Mouse (Mus musculus) thymus, postnatal 4 days (tissue): ENCODE data around the gene Paxx.

Source experiments
- DNase-seq: peaks from one replicate; pipeline ENCODE4 v3.0.0; 2021

The Paxx gene

GRCm38 (mm10) chr2:25480541-25480940, 19.6 kb upstream of the Paxx start:
- DNase-seq: no peak

GRCm38 (mm10) chr2:25479551-25480311, 18.8 kb upstream of the Paxx start:
- DNase-seq: no peak

DNA sequence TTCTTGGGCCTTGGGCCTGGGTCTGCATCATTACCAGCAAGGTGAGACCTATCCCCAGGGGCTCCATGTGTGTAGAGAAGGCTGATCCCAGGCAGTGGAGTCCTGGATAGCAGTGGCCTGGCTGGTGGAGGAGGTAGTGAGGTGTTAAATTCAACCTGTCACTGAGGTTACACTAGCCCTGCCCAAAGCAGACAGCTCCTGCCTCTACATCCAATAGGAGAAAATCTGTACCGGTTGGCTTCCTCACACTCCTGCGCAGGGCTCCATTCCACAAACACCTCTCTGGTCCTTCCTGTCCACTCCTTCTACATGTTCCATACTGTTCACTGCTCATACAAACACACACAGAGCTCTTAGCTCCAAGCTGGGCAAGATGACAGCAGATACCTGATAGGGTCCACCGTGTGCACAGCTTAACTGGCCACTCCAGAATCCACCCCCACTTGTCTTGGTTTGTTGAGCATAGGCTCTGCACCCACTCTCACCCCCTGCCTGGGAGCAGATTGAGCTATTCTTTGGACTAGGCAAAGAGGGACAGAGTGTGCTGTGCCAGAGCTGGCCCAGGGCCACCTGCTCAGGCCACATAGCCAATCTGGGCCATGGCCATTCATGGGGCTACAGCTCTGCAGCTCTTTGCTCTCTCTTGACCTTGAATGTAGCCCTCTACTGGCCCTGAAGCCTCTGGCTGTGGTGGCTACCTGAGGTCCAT, 17.2 kb upstream of the Paxx start:
- DNase-seq: no peak

- DNase-seq: no peak
These were observed 16.6 kb upstream of the Paxx start for GRCm38 (mm10) chr2:25477541-25477940.

DNA sequence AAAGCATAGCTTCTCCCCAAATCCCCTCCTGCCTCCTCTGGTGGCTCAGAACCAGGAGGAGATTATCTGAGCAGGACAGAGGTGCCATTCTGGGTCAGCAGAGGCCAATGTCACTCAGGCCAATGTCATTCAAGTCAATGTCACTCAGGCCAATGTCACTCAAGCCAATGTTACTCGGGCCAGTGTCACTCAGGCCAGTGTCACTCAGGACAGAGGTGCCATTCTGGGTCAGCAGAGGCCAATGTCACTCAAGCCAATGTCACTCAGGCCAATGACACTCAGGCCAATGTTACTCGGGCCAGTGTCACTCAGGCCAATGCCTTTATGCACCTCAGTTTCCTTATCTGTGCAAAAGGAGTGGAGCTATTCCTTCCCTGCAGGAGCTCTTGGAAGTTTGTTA, 11.7 kb upstream of the Paxx start:
- no peak for DNase-seq

GRCm38 (mm10) chr2:25469969-25470368, 9.1 kb upstream of the Paxx start, which contains the start of gene Ptgds:
TSS of gene Ptgds (minus strand) at chr2:25470046.
- DNase-seq: no peak

DNA sequence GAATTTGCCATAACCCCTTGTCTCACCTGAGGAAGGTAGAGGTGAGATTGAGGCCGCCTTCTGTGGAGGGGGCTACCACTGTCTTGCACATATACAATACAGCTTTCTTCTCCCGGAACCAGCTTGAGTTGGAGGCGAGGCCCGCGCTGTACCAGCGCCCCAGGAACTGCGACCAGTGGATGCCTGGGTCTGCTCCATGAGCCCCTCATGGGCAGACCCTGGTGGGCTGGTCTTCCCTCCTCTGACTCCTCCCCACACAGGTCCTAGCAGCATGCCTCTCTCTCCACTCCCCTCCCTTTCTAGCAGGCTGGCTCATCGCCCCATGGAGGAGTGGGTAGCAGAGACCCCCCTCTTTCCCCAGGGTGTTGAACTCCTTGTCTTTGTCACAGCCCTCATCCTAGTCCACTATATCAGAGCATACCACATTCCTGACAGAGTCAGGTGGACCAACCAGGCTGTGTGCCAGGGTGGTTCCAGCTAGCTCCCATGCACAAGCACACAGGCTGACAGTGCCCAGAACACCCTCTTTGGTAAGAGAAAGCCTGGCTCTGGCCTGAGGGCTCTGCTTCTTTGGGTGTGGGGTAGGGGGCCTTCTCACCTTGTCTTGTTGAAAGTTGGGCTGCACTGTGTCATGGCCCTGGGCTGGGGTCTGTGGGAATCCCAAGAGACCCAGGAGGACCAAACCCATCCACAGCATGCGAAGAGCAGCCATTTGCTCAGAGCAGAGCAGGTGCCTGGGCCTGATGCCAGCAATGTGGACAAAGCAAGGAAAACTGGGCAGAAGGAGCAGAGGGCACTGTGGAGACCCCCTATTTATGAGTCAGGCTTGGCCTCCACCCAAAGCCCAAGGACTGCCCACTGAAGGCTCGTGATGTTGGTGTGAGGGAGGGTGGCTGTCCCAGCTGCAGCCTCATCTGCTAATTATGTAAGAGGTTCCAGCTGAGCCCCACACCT, 8.3 kb upstream of the Paxx start:
- no peak for DNase-seq

DNA sequence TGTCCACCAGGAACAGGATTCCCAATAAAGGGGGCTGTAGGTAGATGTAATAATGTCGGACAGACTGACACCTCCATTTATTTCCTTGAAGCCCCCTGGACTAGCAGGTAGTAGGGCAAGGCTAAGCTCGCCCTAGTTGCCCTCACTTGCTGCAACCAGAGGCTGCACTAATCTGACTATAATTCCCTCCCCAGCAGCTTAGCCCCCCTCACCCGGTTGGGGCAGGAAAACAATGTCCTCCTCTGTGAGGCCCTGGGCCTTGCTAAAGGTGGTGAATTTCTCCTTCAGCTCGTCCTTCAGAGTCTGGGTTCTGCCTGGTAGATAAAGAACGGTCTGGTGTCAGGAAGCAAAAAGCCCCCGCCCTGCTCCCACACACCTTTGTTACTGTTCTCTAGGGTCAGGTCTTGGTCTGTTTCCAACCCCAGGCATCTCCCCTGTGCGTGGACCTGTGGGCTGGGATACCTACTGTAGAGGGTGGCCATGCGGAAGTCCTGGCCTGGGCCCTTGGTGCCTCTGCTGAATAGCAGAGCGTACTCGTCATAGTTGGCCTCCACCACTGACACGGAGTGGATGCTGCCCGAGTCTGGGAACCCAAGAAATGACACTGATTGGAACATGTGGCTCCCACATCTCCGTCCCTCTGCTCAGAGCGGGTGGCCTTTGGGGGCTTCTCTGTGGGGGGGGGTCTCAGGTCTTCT, 6.9 kb upstream of the Paxx start:
- DNase-seq: no peak

- DNase-seq: peak; percentile 78
These were observed 5.1 kb upstream of the Paxx start for GRCm38 (mm10) chr2:25465816-25466635.

DNA sequence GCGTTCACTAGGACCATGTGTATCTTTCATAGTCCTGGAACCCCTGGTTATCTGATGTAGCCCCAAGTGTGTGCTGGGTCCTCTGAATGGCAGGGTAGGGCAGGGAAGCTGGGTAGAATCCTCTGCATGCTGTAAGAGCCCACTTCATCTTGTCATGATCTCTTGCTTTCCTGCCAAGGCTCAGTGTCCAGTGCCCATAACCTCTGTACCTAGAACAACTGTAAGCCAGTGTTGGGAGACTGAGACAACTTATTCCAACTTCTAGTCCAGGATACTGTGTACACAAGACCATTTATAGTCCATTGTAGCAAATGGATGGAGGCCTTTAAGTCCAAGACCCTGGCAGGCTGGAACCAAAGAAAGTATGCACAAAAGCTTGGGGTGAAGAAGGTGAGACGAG, 4.4 kb upstream of the Paxx start:
- DNase-seq: no peak

- no peak for DNase-seq
These were observed 2.7 kb upstream of the Paxx start for GRCm38 (mm10) chr2:25463630-25464029.

- DNase-seq: no peak
These were observed 513 bp upstream of the Paxx start for GRCm38 (mm10) chr2:25461407-25461806.

DNA sequence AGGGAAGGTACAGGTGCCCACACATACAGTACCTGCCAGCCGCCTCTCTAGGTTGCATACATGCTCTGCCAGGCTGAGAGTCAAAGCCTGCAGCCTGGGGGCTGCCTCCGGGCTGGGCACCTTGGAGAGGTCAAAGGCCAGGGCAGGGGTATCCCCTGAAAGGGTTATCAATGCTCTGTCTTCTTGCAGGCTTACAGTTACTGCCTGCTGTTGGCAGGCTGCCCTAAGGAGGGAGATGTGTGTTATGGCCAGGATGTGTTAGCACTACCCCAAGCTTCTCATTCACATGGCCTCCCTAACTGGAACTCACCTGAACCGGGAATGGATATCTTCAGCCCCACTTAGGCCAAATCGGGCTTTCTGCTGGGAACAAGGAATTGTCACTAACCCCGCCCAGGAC, 759 bp downstream of the Paxx start:
- DNase-seq: peak; percentile 44

DNA sequence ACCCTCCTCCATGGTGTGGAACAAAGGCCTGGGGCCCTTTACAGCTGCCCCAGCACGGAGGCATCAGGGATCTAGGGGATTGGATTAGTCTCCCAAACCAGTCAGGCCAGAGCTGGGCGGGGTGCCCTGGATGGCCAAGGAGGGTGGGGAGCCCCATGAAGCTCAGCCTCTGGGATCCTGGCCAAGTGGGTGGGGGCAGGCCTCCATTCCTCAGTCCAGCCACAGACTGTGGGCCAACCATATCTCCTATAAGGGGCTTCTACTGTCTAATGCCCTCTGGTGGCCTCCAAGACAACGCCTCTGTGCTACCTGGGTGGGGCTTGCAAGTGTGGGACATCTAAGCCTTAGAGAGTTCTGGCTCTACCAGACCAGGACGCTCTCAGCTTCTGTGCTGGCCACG, 2.0 kb downstream of the Paxx start:
- no peak for DNase-seq

GRCm38 (mm10) chr2:25457022-25457896, 3.6 kb downstream of the Paxx start:
- DNase-seq: no peak

GRCm38 (mm10) chr2:25456205-25456953, 4.5 kb downstream of the Paxx start, which contains the start of gene Clic3:
TSS of gene Clic3 (plus strand) at chr2:25456838.
- DNase-seq: no peak

- no peak for DNase-seq
These were observed 7.9 kb downstream of the Paxx start for GRCm38 (mm10) chr2:25452951-25453350.

- no peak for DNase-seq
These were observed 9.8 kb downstream of the Paxx start for GRCm38 (mm10) chr2:25450853-25451647.

DNA sequence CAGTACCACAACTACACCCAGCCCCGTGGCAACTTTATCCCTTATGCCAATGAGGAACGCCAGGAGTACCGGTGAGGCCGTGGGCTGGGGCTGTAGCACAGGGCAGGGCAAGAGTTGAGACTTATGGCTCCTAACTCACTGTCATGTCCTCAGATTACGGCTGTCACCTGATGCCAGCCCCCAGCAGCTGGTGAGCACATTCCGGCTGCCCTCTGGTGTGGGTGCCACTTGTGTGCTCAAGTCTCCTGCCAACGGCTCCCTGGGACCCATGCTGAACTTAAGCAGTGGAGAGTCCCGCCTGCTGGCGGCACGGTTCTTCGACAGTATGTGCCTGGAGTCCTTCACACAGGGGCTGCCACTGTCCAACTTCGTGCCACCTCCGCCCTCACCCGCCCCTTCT, 18.2 kb downstream of the Paxx start:
- no peak for DNase-seq
